Mouse (Mus musculus): ENCODE results near the gene Zfp541.
A peak's percentile ranks its signal among the peaks of the same experiment; 100 is the strongest.

DNA sequence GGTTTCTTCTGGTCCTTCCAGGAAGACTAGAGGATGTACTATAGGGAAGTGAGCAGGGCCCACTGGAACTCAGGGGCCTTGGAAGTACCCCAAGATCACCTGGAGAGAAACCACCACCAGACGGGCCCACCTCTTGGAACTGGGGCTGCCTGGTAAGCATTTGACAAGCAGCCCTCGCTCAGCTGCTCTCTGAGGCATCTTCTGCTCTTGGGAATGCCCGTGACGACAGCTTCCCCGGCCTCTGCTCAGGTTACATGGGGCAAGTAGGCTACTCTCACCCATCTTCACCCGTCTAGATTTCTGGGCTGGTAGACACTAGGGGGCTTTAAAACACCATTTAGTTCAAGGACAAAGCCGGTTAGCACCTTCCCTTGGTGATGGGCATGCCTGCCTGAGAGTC is 39.5 kb downstream of the Zfp541 start:
- no peak for TF ChIP-seq POLR2A (IDR thresholded peaks at IDR 0.05; ENCODE audit: insufficient read length, low read depth)
- TF ChIP-seq MYOG (IDR thresholded peaks at IDR 0.05; ENCODE audit: control insufficient read depth in 1 of 3, insufficient read depth in 1 of 3, insufficient read length in 2 of 3, low read depth in 2 of 3): peak in 1 of 3 experiments; percentile 26
- no peak for TF ChIP-seq USF1 (IDR thresholded peaks at IDR 0.05; ENCODE audit: low read depth)
- TF ChIP-seq MAX (IDR thresholded peaks at IDR 0.05; ENCODE audit: low read depth): no peak
- TF ChIP-seq CEBPB (IDR thresholded peaks at IDR 0.05; ENCODE audit: insufficient read depth, poor library complexity, severe bottlenecking): no peak
- no peak for TF ChIP-seq E2F4 (IDR thresholded peaks at IDR 0.05; ENCODE audit: insufficient read depth)
- no peak for TF ChIP-seq POLR2AphosphoS2 (IDR thresholded peaks at IDR 0.05; ENCODE audit: insufficient read length, low read depth)
- TF ChIP-seq MYOD1 (IDR thresholded peaks at IDR 0.05; ENCODE audit: control insufficient read depth in 1 of 3, insufficient read length in 2 of 3, low read depth in 2 of 3): no peak
- no peak for TF ChIP-seq TCF12 (IDR thresholded peaks at IDR 0.05; ENCODE audit: insufficient read depth, poor library complexity, severe bottlenecking)
- TF ChIP-seq TCF3 (IDR thresholded peaks at IDR 0.05; ENCODE audit: insufficient read length, low read depth): no peak
- no peak for TF ChIP-seq SRF (IDR thresholded peaks at IDR 0.05; ENCODE audit: control insufficient read depth, insufficient read length, low read depth)

Data from myocyte (in vitro differentiated cells).